Mouse (Mus musculus) C2C12 (cell line): ENCODE data around the gene Helz2.
A peak's percentile ranks its signal among the peaks of the same experiment; 100 is the strongest.

ENCODE experiments used
- CTCF ChIP-seq: IDR thresholded peaks from one replicate; pipeline ENCODE4 v1.5.1; 2011; ENCODE audit not compliant: control insufficient read depth, insufficient read depth, insufficient read length
- MAX ChIP-seq: IDR thresholded peaks from one replicate; pipeline ENCODE4 v1.6.1; 2011; ENCODE audit warnings: mild to moderate bottlenecking, control low read depth
- MYOD1 ChIP-seq: IDR thresholded peaks from one replicate; pipeline ENCODE4 v1.6.1; 2011; ENCODE audit warnings: low read depth; ENCODE audit not compliant: control insufficient read depth, insufficient read length
- USF1 ChIP-seq: IDR thresholded peaks from one replicate; pipeline ENCODE4 v1.6.1; 2011; ENCODE audit warnings: low read depth, mild to moderate bottlenecking, control low read depth, moderate library complexity

DNA sequence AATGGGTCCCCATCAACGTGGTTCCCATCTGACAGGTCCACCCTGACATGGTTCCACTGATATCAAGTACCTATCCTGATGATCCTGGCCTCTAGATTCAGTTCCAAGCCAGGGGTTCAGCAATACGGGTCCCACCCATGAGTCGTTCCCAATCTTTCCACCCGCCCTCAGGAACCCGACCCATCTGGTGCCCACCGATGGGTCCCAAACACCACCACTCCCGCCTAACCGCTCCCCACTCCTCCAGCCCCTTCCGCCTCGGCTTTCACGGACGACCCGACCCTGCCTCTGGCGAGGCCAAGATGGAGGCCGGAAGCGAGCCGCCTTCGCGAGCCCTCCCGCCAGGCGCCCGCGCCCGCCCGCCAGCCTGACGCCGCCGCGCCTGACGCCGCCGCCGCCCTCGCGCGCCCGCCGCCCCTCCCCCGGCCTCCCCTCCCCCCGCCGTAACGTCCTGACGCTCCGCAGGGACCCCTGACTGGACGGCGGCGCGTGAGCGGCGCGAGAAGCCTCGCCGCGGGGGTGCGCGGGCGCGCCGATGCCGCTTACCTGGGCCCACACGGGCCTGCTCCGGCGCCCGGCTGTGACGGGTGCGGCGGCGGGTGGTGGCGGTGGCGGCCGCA is 45.6 kb upstream of the Helz2 start:
- TF ChIP-seq CTCF, result no peak
- no peak for TF ChIP-seq MYOD1
- peak; percentile 8 for TF ChIP-seq MAX
- TF ChIP-seq USF1, result no peak
